Mouse (Mus musculus) ovary, postnatal 14 days (tissue): ENCODE measurements around the gene Bicra.
A peak's percentile ranks its signal among the peaks of the same experiment; 100 is the strongest.

Source experiments
- DNase-seq: peaks from one replicate; pipeline ENCODE4 v3.0.0; 2022; ENCODE audit warnings: low spot score

Gene Bicra

DNA sequence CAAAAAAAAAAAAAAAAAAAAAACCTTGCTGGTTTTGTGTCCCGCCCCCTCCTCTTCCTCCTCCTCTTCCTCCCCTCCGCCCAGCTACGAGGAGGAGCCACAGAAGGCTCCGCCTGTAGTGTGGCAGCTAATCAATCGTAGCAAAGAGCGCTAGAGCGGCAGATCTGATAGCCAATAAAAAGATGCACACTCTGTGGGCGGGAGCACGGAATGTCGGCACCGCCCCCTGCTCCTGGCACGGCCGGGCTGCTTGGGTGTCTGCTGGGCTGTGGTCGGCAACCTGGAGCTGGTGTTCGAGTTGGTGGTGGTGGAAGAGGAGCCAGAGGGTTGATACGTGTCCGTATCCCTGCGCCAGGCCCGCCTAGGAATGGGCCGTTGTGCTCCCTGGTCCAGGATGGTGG lies 443 bp upstream of the Bicra start:
- DNase-seq = peak; percentile 98

DNA sequence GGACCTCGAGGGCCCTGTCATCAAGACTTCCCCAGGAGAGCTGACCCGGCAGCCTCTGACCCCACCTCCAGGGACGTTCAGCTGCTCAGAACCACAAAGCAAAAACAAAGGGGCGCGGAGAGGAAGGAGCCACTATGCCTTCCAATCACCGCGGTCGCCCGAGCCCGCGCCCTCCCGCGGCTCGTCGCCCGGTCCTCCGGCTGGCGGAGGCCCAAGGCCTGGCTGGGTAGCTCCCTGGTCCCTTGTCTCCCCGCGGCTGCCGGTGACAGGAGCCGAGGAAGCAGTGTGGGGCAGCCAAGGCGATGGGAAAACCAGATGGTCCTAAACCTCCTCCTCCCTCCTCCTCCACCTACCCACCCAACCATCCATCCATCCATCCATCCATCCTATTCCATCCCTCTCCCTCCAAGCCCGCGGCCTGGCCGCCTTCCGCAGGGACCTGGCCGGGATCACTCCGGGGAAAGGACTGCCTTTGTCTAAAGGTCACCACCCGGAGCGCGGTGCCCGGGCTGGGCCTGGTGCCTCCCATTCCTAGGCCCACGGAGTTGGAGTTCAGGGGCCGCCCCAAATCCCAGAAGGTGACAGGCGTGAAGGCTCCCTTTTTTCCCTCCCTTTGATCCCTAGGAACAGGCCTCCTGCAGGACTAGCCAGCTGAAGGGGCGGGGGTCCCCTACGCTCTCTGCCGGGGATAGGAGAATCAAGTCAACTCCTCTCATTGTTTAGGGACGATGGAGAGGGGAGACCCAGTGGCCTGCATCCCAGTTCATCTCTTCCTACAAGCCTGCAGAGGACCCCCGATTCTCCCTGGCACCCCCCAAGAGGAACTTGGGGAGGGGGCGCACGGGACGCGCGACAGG lies 1.0 kb downstream of the Bicra start:
- DNase-seq = peak; percentile 63

DNA sequence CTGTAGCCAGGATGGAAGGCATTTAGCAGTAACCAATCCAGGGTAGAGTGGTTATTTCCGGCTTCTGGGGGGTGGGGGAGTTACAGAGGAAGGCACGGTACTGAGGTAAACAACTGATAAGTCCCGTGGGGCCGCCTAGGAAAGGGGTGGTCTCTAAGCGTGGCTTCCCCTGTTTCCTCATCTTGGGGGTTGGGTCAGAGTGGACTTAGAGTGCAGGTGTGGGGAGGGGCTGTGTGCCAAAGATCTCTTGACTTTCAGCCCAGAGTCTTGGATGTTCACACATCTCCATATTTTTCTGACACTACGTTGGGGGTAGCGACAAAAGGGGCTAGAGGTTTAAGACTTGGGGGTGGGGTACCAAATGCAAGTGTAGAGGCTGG lies 1.6 kb downstream of the Bicra start:
- peak; percentile 28 for DNase-seq

DNA sequence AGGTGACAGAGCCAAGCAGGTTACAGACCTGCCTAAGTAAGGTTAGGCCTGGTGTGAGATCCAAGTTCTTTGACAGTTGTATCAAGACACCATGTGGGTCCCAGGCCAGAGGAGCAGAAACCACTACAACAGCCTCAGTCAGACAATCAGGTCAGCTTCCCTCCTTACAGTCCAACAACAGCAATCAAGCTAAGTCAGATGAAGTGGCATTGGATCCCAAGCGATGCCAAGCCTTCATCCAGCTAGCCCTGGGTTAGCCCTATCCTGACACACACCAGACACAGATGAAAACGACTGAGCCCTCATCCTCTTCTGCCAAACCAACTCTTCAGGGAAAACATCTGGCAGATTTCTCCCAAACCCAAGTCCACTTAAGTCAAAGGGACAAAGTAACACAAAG lies 2.2 kb downstream of the Bicra start:
- DNase-seq = no peak

DNA sequence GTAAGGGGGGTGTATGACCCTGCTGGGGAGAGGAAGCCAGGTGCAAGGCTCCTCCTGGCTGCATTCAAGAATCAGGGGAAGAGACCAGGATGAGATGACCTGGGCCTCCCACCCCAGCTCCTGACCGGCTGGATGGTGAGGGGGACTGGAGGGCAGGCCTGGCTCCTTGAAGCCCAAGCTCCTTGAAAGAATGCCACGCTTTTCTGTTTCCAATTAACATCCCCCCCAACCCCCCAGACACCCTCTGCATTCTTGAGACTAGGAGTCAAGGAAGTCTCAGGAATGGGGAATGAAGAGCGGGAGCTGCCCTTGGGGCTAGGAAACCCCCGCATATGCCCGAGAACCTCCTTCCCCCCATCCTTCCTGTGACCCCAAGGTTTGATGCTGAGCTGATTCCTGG lies 3.2 kb downstream of the Bicra start:
- no peak for DNase-seq

DNA sequence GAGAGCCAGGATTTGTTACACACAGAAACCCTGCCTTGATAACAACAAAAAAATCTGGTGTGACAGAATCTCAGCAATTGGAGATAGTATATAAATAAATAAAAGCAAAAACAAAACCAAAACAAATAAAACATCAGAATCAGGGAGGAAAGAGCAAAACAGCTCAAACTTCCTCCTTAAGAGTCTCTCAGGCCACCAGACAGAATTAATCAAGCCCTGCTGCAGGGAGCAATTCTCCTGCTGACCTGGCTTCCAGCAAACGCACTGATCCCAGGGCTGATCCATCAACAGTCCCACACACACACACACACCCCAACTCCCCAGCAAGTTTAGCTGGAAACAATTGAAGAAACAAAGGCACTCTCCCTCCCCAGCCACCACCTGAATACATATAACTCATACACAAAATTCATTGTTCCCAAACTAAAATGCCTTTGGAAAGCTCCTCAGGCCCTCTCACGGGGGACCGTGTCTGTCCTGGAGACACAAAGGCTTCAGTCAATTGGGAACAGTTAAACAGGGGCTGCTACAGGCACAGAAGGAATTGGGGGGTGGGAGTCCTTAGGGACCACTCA lies 3.8 kb downstream of the Bicra start:
- DNase-seq = no peak

DNA sequence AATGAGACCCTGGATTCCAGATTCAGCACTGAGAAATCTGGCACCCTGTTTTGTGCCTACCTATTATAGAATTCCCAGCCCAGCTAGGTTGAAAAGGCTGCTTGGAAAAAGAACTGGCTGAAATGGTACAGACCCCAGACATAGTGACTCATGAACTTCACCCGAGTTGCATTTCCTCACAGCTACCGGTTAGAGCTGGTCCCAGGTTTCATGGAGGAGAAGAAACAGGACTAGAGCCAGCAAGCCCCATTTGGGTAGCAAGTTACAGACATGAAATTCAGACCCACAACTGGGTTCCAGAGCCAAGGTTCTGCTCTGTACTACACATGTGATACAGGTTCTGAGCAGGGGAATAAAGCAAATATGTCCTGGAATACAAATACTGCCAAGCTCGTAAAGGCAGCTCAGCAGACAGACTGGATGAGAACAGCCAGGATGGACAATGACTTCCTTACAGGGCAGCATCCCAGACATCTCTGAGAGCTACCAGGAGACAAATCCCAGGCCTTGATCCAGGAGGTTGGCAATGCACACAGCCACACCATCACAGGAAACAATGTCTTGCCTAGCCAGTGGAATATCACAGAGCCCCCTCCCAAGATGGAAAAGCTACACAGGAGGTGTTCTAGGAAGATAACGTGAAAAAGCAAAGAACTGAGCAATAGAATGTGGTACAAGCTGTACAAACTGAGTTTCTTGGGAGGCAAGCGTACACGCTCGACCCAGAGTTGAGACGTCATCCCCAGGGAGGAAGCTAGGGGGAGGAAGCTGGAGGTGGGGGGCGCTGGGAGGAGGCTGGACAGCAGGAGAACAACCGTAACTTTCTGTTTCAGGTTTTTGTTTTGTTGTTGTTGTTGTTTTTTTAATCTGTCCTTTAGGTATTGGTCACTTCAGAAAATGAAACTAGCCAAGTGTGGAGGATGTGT lies 4.6 kb downstream of the Bicra start:
- DNase-seq = no peak

DNA sequence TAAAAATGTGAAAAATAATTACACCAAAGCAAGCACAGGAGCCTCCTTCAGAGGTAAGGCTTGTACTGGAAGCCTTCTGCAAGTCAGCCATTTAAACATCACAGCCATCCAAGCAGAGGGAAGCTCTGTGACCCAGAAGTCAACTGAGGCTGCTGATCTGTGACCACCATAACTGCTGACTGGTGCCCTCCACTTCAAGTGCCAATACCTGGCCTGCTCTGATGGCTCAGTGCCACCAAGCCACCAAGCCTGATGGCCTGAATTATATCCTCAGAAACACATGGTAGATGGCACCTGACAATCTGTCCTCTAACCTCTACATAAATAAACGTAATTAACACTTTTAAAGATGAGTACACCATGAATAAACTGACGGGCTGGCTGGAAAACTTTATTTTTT lies 6.5 kb downstream of the Bicra start:
- DNase-seq = no peak

DNA sequence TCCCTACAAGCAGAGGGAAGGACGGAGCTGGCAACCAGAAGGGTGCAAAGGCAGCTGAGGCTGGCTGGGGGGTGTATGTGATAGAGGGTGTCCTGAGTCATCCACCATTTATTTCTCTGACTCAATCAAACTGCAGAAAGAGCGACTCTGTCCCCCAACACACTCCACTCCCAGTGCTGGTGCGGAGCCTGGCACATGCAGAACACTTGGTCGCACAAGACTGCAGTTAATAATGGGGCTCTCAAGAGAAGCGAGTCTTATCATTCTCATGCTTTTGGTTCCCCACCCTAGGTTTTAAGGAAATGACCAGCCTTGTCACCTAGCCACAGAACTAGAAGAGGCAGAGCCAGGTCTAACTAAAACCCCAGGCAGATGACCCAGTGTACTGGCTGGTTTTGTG lies 8.4 kb downstream of the Bicra start:
- no peak for DNase-seq

DNA sequence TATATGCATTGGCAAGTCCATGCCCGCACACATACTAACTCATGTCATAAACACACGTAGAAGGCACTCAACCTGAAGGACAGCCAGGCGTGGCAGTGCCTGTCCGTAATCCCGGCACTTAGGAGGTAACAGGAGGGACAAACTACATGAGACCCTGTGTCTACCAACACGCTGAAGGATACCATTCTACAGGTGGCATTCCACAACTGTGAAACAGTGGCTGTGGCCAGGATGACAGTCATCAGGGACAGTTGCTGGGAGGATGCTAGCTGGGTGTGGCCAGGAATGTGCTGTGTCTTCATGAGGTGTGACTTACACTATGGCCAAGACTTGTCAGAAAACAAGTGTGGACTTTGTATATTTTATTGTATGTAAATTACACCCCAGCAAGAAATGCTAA lies 10.7 kb downstream of the Bicra start:
- no peak for DNase-seq

DNA sequence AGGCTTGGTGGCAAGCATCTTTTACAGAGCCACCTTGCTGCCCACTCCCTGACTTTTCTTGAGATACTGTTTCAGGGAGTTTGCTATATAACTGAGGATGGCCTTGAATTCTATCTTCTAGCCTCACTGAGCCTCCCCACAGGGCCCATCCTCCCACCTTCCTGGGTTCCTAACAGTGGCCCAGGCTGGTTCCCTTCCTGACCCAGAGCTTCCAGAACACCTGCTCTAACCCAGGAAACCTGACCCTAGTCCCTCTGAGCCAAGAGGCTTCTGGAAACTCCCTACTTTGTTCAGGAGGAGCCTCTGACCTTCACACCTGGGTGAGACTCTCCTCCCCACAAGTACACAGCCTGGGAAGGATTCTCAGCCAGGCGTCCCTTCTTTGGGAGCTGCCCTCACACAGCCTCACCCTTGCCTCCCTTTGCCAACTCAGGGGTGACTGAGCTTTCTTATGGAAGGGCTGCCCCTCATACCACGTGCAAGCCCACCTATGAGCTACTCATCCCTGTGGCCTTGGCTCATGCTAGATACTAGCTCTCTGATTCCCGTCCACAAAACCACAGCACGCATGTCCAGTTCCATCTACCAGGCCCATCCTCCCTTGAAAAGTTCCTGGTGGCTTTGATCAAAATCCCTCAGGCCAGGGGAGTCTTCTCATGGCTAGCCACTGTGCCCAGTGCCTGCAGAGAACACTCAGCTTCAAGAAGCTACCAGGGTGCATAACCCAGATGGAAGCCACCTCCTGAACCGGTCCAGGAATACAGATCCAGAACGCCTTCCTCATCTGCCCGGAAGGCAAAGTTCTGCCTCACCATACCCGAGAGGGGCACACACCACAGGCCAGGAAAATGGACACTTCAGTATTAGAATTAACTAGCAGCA lies 13.9 kb downstream of the Bicra start:
- no peak for DNase-seq

DNA sequence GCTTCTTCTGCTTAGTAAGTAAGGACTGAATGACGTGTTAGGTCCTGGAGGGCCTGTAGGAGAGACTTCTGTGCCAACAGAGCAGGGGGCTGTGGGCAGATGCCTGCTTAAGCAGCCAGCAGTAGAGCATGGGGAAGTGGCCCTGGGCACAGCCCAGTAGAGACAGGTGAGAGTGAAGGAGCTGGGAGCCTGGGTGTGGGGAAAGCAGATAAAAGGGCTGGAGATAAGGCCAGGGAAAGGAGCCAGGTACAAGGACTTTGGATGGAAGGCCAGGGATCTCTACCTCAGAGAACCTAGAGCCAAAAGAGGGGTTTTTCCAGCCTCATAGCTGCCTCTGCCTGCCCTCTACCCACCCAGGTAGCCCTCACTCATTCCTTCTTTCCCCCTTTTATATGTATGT lies 14.7 kb downstream of the Bicra start:
- no peak for DNase-seq

DNA sequence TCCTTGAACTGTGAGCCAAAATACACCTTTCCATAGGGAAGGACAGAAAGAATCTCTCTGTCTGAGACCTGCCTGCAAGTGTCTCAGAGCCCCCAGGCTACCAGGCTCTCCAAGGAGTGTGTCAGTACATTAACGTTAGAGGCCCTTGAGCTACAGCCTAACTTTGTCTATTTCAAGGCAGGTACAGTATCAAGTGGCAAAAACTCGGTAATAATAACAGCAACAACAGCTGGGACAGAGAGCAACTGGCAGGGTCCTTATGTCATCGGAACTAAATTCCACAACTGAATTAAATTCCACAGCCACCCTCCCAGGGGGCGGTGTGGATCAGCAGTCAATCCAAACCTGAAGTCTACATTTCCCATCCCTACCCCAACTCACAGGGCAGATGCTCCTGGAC lies 16.6 kb downstream of the Bicra start:
- DNase-seq = no peak

DNA sequence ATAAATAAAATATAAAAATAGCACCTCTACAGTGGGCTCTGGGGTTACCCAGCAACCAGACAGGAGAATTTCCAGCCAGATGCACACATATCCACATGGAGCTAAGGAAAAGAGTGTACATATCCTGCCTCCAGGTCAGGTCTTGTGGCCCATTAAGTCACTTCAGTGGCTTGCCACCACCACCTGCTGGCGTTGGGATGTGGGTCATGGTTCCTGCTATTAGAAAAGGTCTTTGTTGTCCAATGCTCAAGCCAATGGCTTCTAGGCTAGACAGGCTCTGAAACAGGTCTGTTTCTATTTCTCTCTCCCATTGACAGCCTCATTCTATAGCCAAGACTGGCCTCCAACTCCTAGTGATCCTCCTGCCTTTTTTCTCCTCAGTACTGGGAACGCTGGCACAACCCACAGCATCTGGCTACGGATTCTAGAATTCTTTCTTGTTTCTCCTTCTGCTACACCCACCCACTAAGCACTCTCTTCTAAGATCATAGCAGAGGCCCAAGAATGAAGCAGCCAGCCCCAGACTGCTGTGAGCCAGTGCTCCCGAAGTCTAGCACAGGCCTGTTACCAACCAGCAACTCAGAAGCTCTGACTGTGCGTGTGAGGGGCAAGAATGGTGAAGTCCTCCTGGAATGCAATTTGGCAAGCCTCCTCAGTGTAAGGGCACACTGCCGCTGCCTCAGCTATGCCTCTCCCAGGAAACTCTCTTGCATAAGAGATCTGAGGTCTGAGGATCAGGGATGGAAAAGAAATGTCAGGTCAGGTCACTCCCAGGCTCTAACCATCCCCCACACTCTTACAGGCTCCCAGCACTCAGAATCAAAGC lies 19.4 kb downstream of the Bicra start:
- no peak for DNase-seq

DNA sequence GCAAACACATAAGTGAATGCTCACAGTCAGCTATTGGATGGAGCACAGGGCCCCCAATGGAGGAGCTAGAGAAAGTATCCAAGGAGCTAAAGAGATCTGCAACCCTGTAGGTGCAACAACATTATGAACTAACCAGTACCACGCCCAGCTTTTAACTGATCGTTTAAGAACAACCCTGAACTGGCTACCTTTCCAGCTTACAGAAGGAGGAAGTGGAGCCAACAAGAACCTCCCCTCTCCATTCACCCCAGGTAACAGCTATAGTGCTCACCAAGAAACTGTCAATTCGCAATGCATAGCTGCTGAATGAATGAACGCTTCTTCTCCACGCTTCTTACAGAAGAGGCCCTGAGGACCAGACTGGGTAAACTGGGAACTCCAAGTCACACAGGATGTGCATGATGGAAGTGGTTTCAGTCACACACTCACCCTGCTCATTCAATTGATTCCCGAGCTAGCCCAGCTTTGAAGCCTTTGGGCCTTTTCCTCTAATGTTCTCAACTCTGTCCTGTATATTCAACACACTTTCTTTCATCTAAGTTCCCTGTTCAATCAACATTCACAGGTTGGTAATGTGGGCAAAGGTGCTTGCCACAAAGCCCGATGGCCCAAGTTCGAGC lies 23.0 kb downstream of the Bicra start:
- DNase-seq = no peak

DNA sequence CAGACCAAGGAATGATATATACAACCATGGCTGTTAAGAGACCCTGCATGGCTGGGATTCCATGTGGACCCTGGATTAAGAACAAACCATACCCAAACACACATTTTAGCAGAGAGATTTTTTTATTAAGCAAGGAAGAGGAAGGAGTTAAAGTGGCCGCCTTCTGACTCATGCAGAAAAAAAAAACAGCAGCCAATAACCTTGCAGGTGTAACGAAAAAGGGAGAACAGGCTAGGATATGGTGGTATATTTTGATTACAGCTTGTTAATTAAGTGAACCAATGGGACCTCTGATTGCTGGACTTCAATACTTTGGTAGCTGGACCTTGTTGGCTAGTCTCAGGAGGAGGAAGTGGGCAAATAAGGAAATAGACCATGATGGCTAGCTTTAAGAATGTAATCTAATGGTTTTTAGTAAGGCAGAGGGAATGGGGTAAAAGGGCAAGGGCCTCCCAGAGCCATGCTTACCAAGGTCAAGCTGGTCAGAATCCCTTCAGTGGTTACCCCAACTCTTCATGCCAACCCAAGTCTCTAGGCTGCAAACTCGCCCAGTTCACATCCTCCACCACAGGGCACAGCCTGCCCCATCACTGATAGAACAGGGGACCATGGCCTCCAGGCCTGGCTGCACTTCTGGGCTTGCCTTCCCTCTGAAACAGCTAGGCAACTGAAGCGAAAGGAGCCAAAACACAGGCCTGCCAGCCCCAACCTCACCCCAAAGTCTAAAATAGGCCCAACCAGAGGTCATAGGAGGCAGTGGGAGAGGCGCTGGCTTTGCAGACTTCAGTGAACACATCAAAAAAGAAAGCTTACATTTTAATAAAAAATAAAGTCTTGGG lies 28.2 kb downstream of the Bicra start:
- DNase-seq = no peak

DNA sequence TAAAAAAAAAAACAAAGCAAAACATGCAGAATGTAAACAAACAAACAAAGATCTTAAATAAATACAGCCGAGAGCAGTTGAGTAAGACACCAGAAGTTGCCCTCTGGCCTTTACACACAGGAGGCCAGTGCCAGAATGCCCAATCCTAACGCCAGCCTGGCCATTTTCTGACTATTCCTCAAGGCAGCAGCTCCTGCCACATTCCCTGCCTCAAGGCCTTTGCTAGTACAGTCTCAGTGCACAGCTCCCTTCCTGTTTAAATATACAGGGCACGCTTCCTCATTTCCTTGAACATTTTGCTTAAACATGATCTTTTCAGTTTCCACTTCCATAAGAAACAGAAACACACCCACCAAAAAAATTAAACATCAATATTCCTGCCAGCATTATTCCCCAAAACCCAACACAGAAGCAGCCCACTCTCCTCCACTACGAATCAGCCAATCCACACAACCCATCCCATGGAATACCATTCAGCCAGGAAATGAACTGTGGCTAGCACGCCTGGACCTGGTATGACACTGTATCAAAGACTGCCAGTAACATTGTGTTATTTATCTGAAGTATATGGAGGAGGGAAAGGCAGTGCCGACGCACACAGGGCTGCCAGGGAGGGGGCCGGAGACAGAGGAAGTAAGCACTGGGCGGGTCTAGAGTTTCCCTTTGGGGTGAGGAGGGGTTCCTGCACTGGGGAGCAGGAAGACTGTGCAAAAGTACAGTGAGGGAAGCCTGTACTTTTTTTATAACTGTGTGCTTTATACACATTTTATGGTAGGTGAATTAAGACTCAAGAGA lies 29.5 kb downstream of the Bicra start:
- no peak for DNase-seq

DNA sequence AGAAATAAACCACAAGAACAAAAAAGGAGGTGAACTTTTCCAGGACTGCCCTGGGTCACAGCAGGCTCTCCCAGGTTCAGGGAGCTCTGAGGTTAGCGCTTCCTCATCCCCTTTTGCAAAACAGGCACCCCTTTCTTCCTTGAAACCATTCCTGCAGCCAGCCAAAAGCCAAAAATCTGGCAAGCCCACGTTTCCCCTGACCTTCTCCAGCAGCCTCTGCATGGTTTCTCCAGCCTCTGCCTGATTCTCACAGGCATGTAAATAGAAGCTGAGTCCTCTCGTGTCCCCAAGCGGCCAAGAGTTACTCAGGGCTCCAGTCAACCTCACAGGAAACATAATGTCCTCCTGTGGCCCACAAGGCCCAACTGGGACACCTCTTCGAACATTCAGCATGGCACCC lies 32.3 kb downstream of the Bicra start:
- DNase-seq = no peak
